Mouse (Mus musculus) myocyte (in vitro differentiated cells): Measurements from ENCODE around the gene Zbtb3.

Experiments used
- CEBPB ChIP-seq: IDR thresholded peaks from 2 replicates; pipeline ENCODE4 v1.6.1; 2011; ENCODE audit warnings: mild to moderate bottlenecking, moderate library complexity; ENCODE audit not compliant: poor library complexity, insufficient read depth, severe bottlenecking
- MAX ChIP-seq: IDR thresholded peaks from one replicate; pipeline ENCODE4 v1.6.1; 2011; ENCODE audit warnings: low read depth, mild to moderate bottlenecking, control low read depth
- MYOD1 ChIP-seq, 3 experiments: IDR thresholded peaks; one replicate each; pipeline ENCODE4 v1.6.1; 2011; ENCODE audit warnings: control low read depth in 2 of 3, low read depth in 2 of 3, mild to moderate bottlenecking in 2 of 3, moderate library complexity in 1 of 3; ENCODE audit not compliant: insufficient read length in 2 of 3, control insufficient read depth in 1 of 3
- MYOG ChIP-seq, 3 experiments: IDR thresholded peaks; one replicate each; pipeline ENCODE4 v1.6.1; 2011; ENCODE audit warnings: control low read depth in 2 of 3, low read depth in 2 of 3, mild to moderate bottlenecking in 2 of 3; ENCODE audit not compliant: insufficient read length in 2 of 3, control insufficient read depth in 1 of 3, insufficient read depth in 1 of 3
- POLR2A ChIP-seq: IDR thresholded peaks from one replicate; pipeline ENCODE4 v1.6.1; 2011; ENCODE audit warnings: low read depth, mild to moderate bottlenecking, control low read depth, moderate library complexity; ENCODE audit not compliant: insufficient read length
- REST ChIP-seq: IDR thresholded peaks from one replicate; pipeline ENCODE4 v1.6.1; 2011; ENCODE audit warnings: mild to moderate bottlenecking, control low read depth, moderate library complexity; ENCODE audit not compliant: insufficient read depth, insufficient read length
- SRF ChIP-seq: IDR thresholded peaks from one replicate; pipeline ENCODE4 v1.6.1; 2011; ENCODE audit warnings: low read depth; ENCODE audit not compliant: control insufficient read depth, insufficient read length
- TCF12 ChIP-seq: IDR thresholded peaks from one replicate; pipeline ENCODE4 v1.6.1; 2011; ENCODE audit warnings: mild to moderate bottlenecking, control low read depth; ENCODE audit not compliant: poor library complexity, insufficient read depth, severe bottlenecking
- TCF3 ChIP-seq: IDR thresholded peaks from one replicate; pipeline ENCODE4 v1.6.1; 2011; ENCODE audit warnings: low read depth, control low read depth; ENCODE audit not compliant: insufficient read length
- USF1 ChIP-seq: IDR thresholded peaks from one replicate; pipeline ENCODE4 v1.6.1; 2011; ENCODE audit warnings: low read depth, mild to moderate bottlenecking, control low read depth, moderate library complexity

GRCm38 (mm10) chr19:8815812-8816211 is 13.5 kb downstream of the Zbtb3 start:
- TF ChIP-seq POLR2A (no peak), MYOD1 (IDR thresholded peaks at IDR 0.05; ENCODE audit: control insufficient read depth in 1 of 3, insufficient read length in 2 of 3, low read depth in 2 of 3) (no peak), TCF3 (no peak), USF1 (no peak), MYOG (IDR thresholded peaks at IDR 0.05; ENCODE audit: control insufficient read depth in 1 of 3, insufficient read depth in 1 of 3, insufficient read length in 2 of 3, low read depth in 2 of 3) (no peak), MAX (no peak), CEBPB (no peak), TCF12 (no peak), SRF (no peak), REST (no peak)
